Mouse (Mus musculus): ENCODE results near the gene Elf1. TPM values are rescaled to one million over a fixed set of nuclear protein-coding genes. Genes with fewer than 3 reads are reported as not detected.

The Elf1 gene
- polyA plus RNA-seq, 2 experiments = 8.7 to 9.3 TPM

DNA sequence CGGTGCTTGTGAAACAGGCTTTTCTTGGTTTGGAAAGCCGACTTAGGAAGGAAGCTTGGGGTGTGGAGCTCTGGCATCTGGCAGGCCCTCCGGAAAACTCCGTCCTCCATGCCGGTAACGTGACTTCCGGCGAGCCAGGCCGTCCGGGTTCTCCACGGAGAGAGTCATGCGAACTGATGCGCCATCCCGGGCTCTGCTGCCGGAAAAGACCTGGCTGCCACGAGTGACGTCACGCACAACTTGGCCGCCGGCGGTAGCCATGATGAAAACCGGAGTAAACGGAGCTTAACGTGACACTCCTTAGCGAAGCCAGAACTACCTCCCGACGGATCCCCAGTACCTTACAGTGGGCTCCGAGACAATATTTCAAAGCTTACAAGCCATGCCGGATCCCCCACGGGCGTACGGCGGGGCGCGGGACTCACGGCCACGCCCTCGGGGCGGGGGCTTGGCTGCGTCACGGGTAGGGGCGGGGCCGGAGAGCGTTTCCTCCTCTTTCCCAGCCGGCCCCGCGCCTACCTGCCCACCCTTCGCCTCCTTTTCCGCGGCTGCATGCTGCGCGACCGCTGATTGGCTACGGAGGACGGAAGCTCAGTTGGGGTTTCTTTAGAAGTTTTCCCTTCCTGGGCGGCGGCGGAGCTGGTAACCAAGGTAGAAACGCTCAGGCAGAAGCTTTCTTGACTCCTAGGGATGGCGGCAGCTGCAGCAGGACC, 106.3 kb downstream of the Elf1 start, which contains the start of gene Sugt1:
TSS of gene Sugt1 (plus strand) at position 553 of the 713 bp plus-strand sequence.
- Histone ChIP-seq H3K9ac (replicated peaks) (peak within 1 kb of the TSS; percentile 84), H3K4me2 (ENCODE audit: low read depth) (peak within 1 kb of the TSS; percentile 96), H3K27ac (peak within 1 kb of the TSS; percentile 77), H3K4me1 (replicated peaks; ENCODE audit: control insufficient read depth in 2 of 2, insufficient read depth in 2 of 2, low read length in 1 of 2) (peaks cover 9 to 10% of the 10 kb centered on the region in 2 experiments), H3K36me3 (replicated peaks; ENCODE audit: control insufficient read depth, insufficient read depth, low read depth) (peaks cover 3% of the 10 kb centered on the region), H3K9me3 (ENCODE audit: control insufficient read depth, low read length) (no peaks in the 10 kb centered on the region), H3K27me3 (ENCODE audit: control insufficient read depth, insufficient read depth, low read length) (no peaks in the 10 kb centered on the region), H3K4me3 (ENCODE audit: insufficient read depth in 1 of 2, low read depth in 2 of 2, low read length in 2 of 2) (peak within 1 kb of the TSS; percentile 76 to 96)
- no peak for TF ChIP-seq CTCF (IDR thresholded peaks at IDR 0.05; ENCODE audit: low read depth)
- 0 out of 2 replicates have a peak, but pooled peaks have one; percentile 30 for TF ChIP-seq EP300 (IDR thresholded peaks at IDR 0.05; ENCODE audit: low read depth)
- 0% methylated on average over 60 of the region's 60 CpGs for WGBS (ENCODE audit: insufficient replicate concordance)
- ATAC-seq (ENCODE audit: insufficient read depth) = peak; percentile 99
- DNase-seq (ENCODE audit: low read depth in 3 of 3, low spot score in 3 of 3) = peak; percentile 94 to 97 (median 96)

DNA sequence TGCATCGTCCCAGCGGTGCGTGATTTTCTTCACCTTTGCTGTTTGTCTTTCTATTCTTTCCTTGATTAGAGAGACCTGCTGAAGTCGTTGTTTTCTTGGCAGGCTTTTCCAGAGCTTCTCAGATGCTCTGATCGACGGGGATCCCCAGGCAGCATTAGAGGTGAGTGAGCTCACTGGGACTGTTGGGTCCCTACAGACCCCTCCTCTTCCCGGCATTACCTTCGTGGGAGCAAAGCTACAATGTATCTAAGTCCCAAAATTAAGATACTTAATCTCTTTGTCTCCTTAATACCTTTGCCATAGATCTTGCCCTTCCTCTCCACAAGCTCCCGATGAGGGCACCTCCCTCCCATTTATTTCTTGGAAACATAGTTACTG, 106.8 kb downstream of the Elf1 start:
- H3K4me2 ChIP-seq (ENCODE audit: low read depth) = peak overlapping the region; percentile 96
- no peak for TF ChIP-seq CTCF (IDR thresholded peaks at IDR 0.05; ENCODE audit: low read depth)
- TF ChIP-seq EP300 (IDR thresholded peaks at IDR 0.05; ENCODE audit: low read depth) = no peak

DNA sequence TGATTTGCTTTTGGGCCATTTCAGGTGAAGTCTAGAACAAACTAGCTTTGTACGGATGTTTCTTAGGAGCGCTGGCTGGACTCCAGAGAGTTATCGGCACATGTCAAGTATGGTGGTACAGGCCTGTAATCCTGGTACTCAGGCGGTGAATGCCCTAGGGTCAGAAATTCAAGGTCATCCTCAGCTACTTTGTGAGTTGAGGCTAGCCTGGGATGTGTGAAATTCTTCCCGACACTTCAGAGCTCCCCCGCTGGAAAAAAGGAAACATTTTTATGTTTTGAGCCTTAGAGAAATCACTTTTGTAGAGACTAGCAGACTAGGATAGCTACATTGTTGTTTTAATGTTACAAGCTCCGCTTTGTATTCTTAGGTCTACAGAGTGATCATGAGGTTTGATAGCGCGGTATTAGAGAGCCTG, 107.5 kb downstream of the Elf1 start:
- H3K9me3 ChIP-seq (ENCODE audit: control insufficient read depth, low read length) = no peaks in the 10 kb centered on the region
- H3K4me3 ChIP-seq (ENCODE audit: insufficient read depth in 1 of 2, low read depth in 2 of 2, low read length in 2 of 2) = peak overlapping the region; percentile 76 to 88
- peak overlapping the region; percentile 74 for H3K9ac ChIP-seq (replicated peaks)
- TF ChIP-seq EP300 (IDR thresholded peaks at IDR 0.05; ENCODE audit: low read depth) (no peak), CTCF (IDR thresholded peaks at IDR 0.05; ENCODE audit: low read depth) (no peak)
- H3K27me3 ChIP-seq (ENCODE audit: control insufficient read depth, insufficient read depth, low read length) = no peaks in the 10 kb centered on the region
- H3K4me2 ChIP-seq (ENCODE audit: low read depth) = peak overlapping the region; percentile 96
- H3K36me3 ChIP-seq (replicated peaks; ENCODE audit: control insufficient read depth, insufficient read depth, low read depth) = no peaks in the 10 kb centered on the region
- 80% methylated on average over 9 of the region's 9 CpGs for WGBS (ENCODE audit: insufficient replicate concordance)
- DNase-seq (ENCODE audit: low read depth in 3 of 3, low spot score in 3 of 3) (no peak), ATAC-seq (ENCODE audit: insufficient read depth) (no peak)
- H3K27ac ChIP-seq = no peak overlapping the region
- H3K4me1 ChIP-seq (replicated peaks; ENCODE audit: control insufficient read depth in 2 of 2, insufficient read depth in 2 of 2, low read length in 1 of 2) = peaks cover 9 to 10% of the 10 kb centered on the region in 2 experiments

More for the DNA sequence above, 106.8 kb downstream of the Elf1 start:
- peaks cover 9 to 10% of the 10 kb centered on the region in 2 experiments for H3K4me1 ChIP-seq (replicated peaks; ENCODE audit: control insufficient read depth in 2 of 2, insufficient read depth in 2 of 2, low read length in 1 of 2)
- no peaks in the 10 kb centered on the region for H3K36me3 ChIP-seq (replicated peaks; ENCODE audit: control insufficient read depth, insufficient read depth, low read depth)
- no peaks in the 10 kb centered on the region for H3K27me3 ChIP-seq (ENCODE audit: control insufficient read depth, insufficient read depth, low read length)
- ATAC-seq (ENCODE audit: insufficient read depth) (peak; percentile 7; the same call in 1 of the 2 replicates), DNase-seq (ENCODE audit: low read depth in 3 of 3, low spot score in 3 of 3) (no peak)
- no peaks in the 10 kb centered on the region for H3K9me3 ChIP-seq (ENCODE audit: control insufficient read depth, low read length)
- H3K9ac ChIP-seq (replicated peaks) = peak overlapping the region; percentile 74
- under 1% methylated on average over 9 of the region's 9 CpGs for WGBS (ENCODE audit: insufficient replicate concordance)
- H3K4me3 ChIP-seq (ENCODE audit: insufficient read depth in 1 of 2, low read depth in 2 of 2, low read length in 2 of 2) = peak overlapping the region; percentile 76 to 88
- peak overlapping the region; percentile 77 for H3K27ac ChIP-seq

DNA sequence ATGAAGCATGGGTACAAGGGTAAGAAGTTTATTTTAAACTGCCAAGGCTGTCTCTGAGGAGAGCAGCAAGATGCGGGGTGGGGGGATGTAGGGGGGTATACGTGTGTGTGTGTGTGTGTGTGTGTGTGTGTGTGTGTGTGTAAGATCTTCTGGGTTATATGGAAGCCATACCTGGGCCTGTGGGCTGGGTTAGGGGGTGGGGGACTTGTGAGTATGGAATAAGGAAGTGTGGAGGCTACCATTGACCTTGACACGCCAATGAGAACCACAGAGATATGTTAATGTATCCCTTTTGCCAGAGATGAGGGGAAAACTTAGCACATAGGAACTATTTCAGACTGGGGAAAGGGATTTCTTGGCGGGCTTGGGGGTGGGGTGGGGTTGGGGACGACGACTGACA, 108.4 kb downstream of the Elf1 start:
- no peak overlapping the region for H3K4me2 ChIP-seq (ENCODE audit: low read depth)

DNA sequence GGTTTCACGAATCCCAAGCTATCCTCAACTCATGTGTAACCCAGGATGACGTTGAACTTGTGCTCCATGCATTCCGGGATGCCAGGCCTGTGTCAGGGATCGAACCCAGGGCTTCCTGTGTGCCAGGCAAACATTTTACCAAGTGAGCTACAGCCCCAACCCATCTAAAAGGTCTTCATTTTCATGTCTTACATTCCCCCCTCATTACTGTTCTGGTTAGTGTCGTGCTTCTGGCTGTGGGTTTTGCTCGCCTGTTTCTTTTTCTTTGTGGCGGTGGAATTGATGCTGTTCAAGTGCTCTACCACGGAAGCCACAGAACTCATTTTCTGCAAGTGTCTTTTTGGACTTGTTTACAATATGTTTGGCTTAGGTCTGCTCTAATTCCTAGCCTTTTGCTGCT, 109.9 kb downstream of the Elf1 start:
- Histone ChIP-seq H3K4me1 (replicated peaks; ENCODE audit: control insufficient read depth in 2 of 2, insufficient read depth in 2 of 2, low read length in 1 of 2) (peaks cover 8 to 9% of the 10 kb centered on the region in 2 experiments), H3K36me3 (replicated peaks; ENCODE audit: control insufficient read depth, insufficient read depth, low read depth) (peaks cover 5% of the 10 kb centered on the region; the same call in 1 of the 2 replicates), H3K9ac (replicated peaks) (no peak overlapping the region), H3K4me2 (ENCODE audit: low read depth) (no peak overlapping the region), H3K4me3 (ENCODE audit: insufficient read depth in 1 of 2, low read depth in 2 of 2, low read length in 2 of 2) (no peak overlapping the region), H3K9me3 (ENCODE audit: control insufficient read depth, low read length) (no peaks in the 10 kb centered on the region), H3K27me3 (ENCODE audit: control insufficient read depth, insufficient read depth, low read length) (no peaks in the 10 kb centered on the region), H3K27ac (no peak overlapping the region)
- ATAC-seq (ENCODE audit: insufficient read depth) = no peak
- no peak for DNase-seq (ENCODE audit: low read depth in 3 of 3, low spot score in 3 of 3)
- WGBS (ENCODE audit: insufficient replicate concordance) = 80% methylated on average over 8 of the region's 8 CpGs
- no peak for TF ChIP-seq CTCF (IDR thresholded peaks at IDR 0.05; ENCODE audit: low read depth)
- TF ChIP-seq EP300 (IDR thresholded peaks at IDR 0.05; ENCODE audit: low read depth) = no peak

More for the DNA sequence above, 108.4 kb downstream of the Elf1 start:
- WGBS (ENCODE audit: insufficient replicate concordance) = 73% methylated on average over 6 of the region's 6 CpGs
- Histone ChIP-seq H3K9ac (replicated peaks) (no peak overlapping the region), H3K36me3 (replicated peaks; ENCODE audit: control insufficient read depth, insufficient read depth, low read depth) (no peaks in the 10 kb centered on the region), H3K4me1 (replicated peaks; ENCODE audit: control insufficient read depth in 2 of 2, insufficient read depth in 2 of 2, low read length in 1 of 2) (peaks cover 9 to 10% of the 10 kb centered on the region in 2 experiments), H3K27me3 (ENCODE audit: control insufficient read depth, insufficient read depth, low read length) (no peaks in the 10 kb centered on the region), H3K9me3 (ENCODE audit: control insufficient read depth, low read length) (no peaks in the 10 kb centered on the region), H3K27ac (no peak overlapping the region), H3K4me3 (ENCODE audit: insufficient read depth in 1 of 2, low read depth in 2 of 2, low read length in 2 of 2) (no peak overlapping the region)
- ATAC-seq (ENCODE audit: insufficient read depth) (no peak), DNase-seq (ENCODE audit: low read depth in 3 of 3, low spot score in 3 of 3) (no peak)
- TF ChIP-seq CTCF (IDR thresholded peaks at IDR 0.05; ENCODE audit: low read depth) = no peak
- no peak for TF ChIP-seq EP300 (IDR thresholded peaks at IDR 0.05; ENCODE audit: low read depth)

Measured in liver, embryonic 14.5 days (tissue).